Mouse (Mus musculus) limb, embryonic 14.5 days (tissue): ENCODE results near the gene Nefh. TPM values are rescaled to one million over a fixed set of nuclear protein-coding genes. Genes with fewer than 3 reads are reported as not detected.

Experiments
- ATAC-seq: fragments of 200-750 bp; cut with Nextera tagmentation; 2 replicates; pipeline ENCODE4 v1.8.0; 2017; ENCODE audit warnings: low read depth, moderate number of reproducible peaks, moderate TSS enrichment; ENCODE audit not compliant: low FRiP score
- DNase-seq: peaks from one replicate; pipeline ENCODE4 v3.0.0-alpha.2; 2015; ENCODE audit warnings: low spot score
- H3K27ac ChIP-seq: fragments of 300-500 bp; sonication (generic); replicated peaks from 2 replicates; pipeline ENCODE4 v1.5.1; 2014; ENCODE audit warnings: low read depth, mild to moderate bottlenecking, low read length, moderate library complexity, mixed read lengths
- H3K27me3 ChIP-seq: fragments of 300-500 bp; sonication (generic); 2 replicates; pipeline ENCODE4 v1.6.1; 2014; ENCODE audit warnings: low read length, mixed read lengths; ENCODE audit not compliant: control insufficient read depth, insufficient read depth
- H3K36me3 ChIP-seq: fragments of 300-500 bp; sonication (generic); 2 replicates; pipeline ENCODE4 v1.6.1; 2014; ENCODE audit warnings: mild to moderate bottlenecking, low read length, moderate library complexity, mixed read lengths; ENCODE audit not compliant: control insufficient read depth, insufficient read depth
- H3K4me1 ChIP-seq: fragments of 300-500 bp; sonication (generic); 2 replicates; pipeline ENCODE4 v1.6.1; 2014; ENCODE audit warnings: antibody characterized with exemption, low read length, mixed read lengths; ENCODE audit not compliant: control insufficient read depth, insufficient read depth
- H3K4me2 ChIP-seq: fragments of 300-500 bp; sonication (generic); replicated peaks from 2 replicates; pipeline ENCODE4 v1.6.1; 2014; ENCODE audit warnings: low read depth, mild to moderate bottlenecking, low read length, moderate library complexity; ENCODE audit not compliant: severe bottlenecking
- H3K4me3 ChIP-seq: fragments of 300-500 bp; sonication (generic); replicated peaks from 2 replicates; pipeline ENCODE4 v1.5.1; 2014; ENCODE audit warnings: low read length
- H3K9ac ChIP-seq: fragments of 300-500 bp; sonication (generic); 2 replicates; pipeline ENCODE4 v1.6.1; 2014; ENCODE audit warnings: mild to moderate bottlenecking, low read depth, low read length, moderate library complexity; ENCODE audit not compliant: severe bottlenecking
- H3K9me3 ChIP-seq: fragments of 300-500 bp; sonication (generic); 2 replicates; pipeline ENCODE4 v1.6.1; 2016; ENCODE audit warnings: low read length; ENCODE audit not compliant: control insufficient read depth
- POLR2A ChIP-seq: fragments of 200-500 bp; IDR thresholded peaks from 2 replicates; pipeline ENCODE4 v1.8.0; 2012; ENCODE audit warnings: inconsistent platforms, mild to moderate bottlenecking, moderate library complexity, borderline replicate concordance; ENCODE audit not compliant: insufficient read depth, insufficient read length; ENCODE audit errors: extremely low read depth
- WGBS: fragments of 180-500 bp; shearing (Covaris S2); extraction: QIAGEN DNeasy Blood & Tissue Kit; methylation state at CpG from one replicate; pipeline ENCODE4 v1.1.7; 2014; 5-methylcytosine and 5-hydroxymethylcytosine counted together
- polyA plus RNA-seq, 2 experiments: library from polyadenylated mRNA; depleted of rRNA in 1 of 2; stranded (reverse) in 1 of 2; unstranded in 1 of 2; fragments of >200 nt; fragmentation: Nextera tagmentation in 1 of 2; extraction: Ambion mirVana in 1 of 2; gene quantifications; 2 replicates each; pipeline versions ENCODE4 v1.2.1 to v1.2.3; 2012 to 2014

Gene Nefh
- polyA plus RNA-seq (2012; rRNA removed) = 0.14 and 0.23 TPM in 2 replicates
- 0.28 and 0.32 TPM in 2 replicates for polyA plus RNA-seq (2014; fragmentation: Nextera tagmentation; extraction: Ambion mirVana)

DNA sequence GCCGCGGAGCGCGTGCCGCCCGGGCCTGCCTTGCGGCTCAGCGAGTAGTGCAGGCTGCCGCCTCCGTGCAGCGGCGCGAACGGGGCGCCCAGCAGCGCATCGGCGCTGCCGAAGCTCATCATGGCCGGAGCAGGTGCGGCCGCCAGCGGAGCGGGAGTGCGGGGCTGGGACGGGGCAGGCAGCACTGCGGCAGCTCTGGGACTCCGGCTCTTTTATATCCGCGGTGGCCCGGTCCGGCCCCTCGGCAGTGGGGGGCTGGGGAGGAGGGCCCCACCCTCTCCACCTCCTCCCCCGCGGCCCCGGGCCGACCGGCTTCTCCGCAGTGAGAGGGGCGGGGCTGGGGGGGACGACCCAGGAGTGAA is at the start of gene Nefh:
Gene Nefh (minus strand): TSS at position 252 of the 362 bp plus-strand sequence.
- Histone ChIP-seq H3K4me3 (peak within 1 kb of the TSS; percentile 51), H3K27ac (no peak within 1 kb of the TSS), H3K27me3 (peaks cover 57% of the 10 kb centered on the region), H3K9ac (no peak within 1 kb of the TSS), H3K9me3 (no peaks in the 10 kb centered on the region), H3K36me3 (no peaks in the 10 kb centered on the region), H3K4me2 (peak within 1 kb of the TSS; percentile 87), H3K4me1 (no peaks in the 10 kb centered on the region; the same call in 1 of the 2 replicates)
- DNase-seq = no peak
- TF ChIP-seq POLR2A = no peak
- no peak for ATAC-seq
- WGBS = 0% methylated on average over 30 of the region's 41 CpGs

DNA sequence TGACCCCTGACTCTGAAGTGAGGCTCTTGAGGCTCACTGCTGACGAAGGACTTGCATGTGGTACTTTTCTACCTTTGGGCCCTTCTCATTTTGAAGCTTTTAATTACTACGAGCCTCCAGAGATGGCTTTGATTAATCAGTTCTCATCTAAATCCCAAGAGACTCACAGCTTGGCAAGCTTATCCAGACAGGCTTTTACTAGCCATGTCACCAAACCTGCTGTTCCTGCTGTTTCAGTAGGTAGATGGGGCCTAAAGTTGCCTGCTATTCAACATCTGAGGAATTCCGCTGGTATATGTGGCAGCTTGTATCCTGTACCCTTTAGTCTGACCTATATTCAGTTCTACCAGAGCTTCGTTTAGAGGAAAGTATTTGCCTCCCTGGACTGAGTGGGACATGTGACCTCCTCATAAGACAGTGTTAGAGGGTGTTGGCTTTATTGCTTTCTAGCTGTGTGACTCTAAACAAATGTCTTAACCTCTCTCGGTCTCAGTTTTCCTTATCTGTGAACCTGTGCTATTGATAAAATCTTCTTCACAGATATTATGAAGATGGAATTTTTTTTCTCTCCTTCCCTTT is 48.8 kb upstream of the Nefh start:
- Histone ChIP-seq H3K27me3 (no peaks in the 10 kb centered on the region), H3K4me3 (no peak overlapping the region), H3K27ac (no peak overlapping the region), H3K36me3 (no peaks in the 10 kb centered on the region; the same call in 1 of the 2 replicates), H3K9ac (no peak overlapping the region), H3K4me2 (no peak overlapping the region), H3K4me1 (no peaks in the 10 kb centered on the region), H3K9me3 (no peaks in the 10 kb centered on the region)
- 81% methylated on average over 5 of the region's 5 CpGs for WGBS
- no peak for ATAC-seq
- TF ChIP-seq POLR2A = no peak
- no peak for DNase-seq

DNA sequence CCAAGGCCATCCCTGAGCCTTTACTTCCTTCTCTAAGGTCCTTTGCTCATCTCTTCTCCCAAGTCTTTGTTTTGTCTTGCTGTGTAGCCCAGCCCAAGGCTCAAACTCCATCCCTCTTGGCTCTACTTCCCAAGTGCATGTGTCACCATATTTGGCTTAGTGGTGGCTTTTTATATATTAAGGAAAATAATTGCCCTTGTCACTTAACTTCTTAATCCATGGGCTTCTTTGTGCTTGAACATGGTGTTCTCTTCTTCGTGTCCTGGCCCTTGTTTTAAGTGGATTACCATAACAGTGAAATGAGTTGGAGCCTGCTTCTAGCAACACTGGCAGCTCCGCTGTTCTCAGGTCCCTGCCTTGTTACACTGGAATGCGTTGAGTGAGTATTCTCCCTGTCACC is 47.8 kb upstream of the Nefh start:
- H3K36me3 ChIP-seq = no peaks in the 10 kb centered on the region; the same call in 1 of the 2 replicates
- H3K27ac ChIP-seq = no peak overlapping the region
- no peak overlapping the region for H3K4me2 ChIP-seq
- DNase-seq (no peak), ATAC-seq (no peak)
- no peaks in the 10 kb centered on the region for H3K9me3 ChIP-seq
- 93% methylated on average over 3 of the region's 3 CpGs for WGBS
- TF ChIP-seq POLR2A = no peak
- no peaks in the 10 kb centered on the region for H3K4me1 ChIP-seq
- no peak overlapping the region for H3K4me3 ChIP-seq
- no peak overlapping the region for H3K9ac ChIP-seq
- no peaks in the 10 kb centered on the region for H3K27me3 ChIP-seq

DNA sequence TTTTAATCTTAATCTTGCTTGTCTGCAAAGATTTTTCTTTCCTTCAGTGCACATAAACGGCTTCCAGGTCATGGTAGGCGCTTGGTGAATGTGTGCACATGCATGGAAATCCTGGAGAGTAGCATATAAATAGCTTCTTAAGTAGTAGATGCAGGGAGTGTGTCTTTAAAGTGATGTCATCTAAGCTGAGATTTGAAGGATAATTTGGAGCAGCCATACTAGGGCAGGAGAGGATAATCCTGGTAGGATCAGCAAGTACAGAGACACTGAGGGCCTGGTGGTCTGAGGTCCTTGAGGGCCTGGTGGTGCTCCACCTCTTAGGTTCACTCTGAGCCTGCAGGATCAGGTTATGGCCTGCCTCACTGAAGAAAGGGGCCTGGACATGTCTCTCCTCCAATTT is 44.6 kb upstream of the Nefh start:
- Histone ChIP-seq H3K4me2 (no peak overlapping the region), H3K9ac (no peak overlapping the region), H3K4me1 (peaks cover 3% of the 10 kb centered on the region), H3K36me3 (no peaks in the 10 kb centered on the region; the same call in 1 of the 2 replicates), H3K27ac (no peak overlapping the region), H3K27me3 (no peaks in the 10 kb centered on the region), H3K4me3 (no peak overlapping the region), H3K9me3 (no peaks in the 10 kb centered on the region)
- ATAC-seq (no peak), DNase-seq (no peak)
- 80% methylated on average over 2 of the region's 2 CpGs for WGBS
- no peak for TF ChIP-seq POLR2A

DNA sequence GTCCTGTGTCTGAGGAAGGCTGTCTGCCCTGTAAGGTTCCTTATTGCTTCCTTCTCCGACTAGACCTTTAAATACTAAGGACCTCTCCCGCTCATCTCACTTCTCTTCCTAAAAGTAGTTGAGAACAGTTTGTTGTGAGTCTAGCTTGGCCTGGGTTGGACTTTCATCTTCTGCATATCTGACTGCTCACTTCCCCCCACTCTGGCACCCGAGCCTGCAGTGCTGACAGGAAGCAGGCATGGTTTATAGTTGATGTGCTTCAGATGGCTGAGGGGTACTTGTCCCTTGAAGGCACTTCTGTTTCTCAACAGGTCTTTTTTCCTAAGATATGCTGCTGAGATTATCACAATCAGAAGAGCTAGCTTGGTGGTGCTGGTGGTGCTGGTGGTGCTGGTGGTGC is 41.3 kb upstream of the Nefh start:
- WGBS = 64% methylated on average over 3 of the region's 3 CpGs
- ATAC-seq (no peak), DNase-seq (no peak)
- Histone ChIP-seq H3K27me3 (no peaks in the 10 kb centered on the region), H3K36me3 (no peaks in the 10 kb centered on the region; the same call in 1 of the 2 replicates), H3K9ac (no peak overlapping the region), H3K9me3 (no peaks in the 10 kb centered on the region), H3K4me1 (peaks cover 10% of the 10 kb centered on the region), H3K27ac (no peak overlapping the region), H3K4me2 (no peak overlapping the region), H3K4me3 (no peak overlapping the region)
- no peak for TF ChIP-seq POLR2A
